Mouse (Mus musculus): ENCODE measurements around the gene Mctp2.
A peak's percentile ranks its signal among the peaks of the same experiment; 100 is the strongest.
"Not testable (repeated sequence)": the region's sequence is repeated elsewhere in the genome, so short reads cannot be mapped to it uniquely, and the experiment has no call there.

Gene Mctp2

GRCm38 (mm10) chr7:72269994-72270393 lies 36.4 kb downstream of the Mctp2 start:
- DNase-seq: no peak

- DNase-seq: no peak
Measured at GRCm38 (mm10) chr7:72260766-72261655, 45.4 kb downstream of the Mctp2 start.

GRCm38 (mm10) chr7:72259045-72259444 lies 47.4 kb downstream of the Mctp2 start:
- no peak for DNase-seq

DNA sequence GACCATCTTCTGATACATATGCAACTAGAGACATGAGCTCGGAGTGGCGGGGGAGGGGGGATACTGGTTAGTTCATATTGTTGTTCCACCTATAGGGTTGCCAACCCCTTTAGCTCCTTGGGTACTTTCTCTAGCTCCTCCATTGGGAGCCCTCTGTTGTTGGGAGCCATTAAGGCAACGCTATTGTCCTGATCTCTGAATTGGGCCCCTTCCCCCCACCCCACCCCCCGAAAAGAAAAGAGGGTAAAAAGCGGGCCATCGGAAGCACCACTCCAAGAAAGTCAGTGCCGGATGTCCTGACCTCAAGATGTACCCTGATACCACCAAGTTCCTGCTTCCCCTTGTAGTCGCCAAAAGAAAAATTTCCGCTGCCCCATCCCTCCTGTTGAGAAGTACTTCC lies 56.1 kb downstream of the Mctp2 start:
- DNase-seq: not testable (repeated sequence)

- peak in 1 of 2 experiments; percentile 16 for DNase-seq
Measured at GRCm38 (mm10) chr7:72241269-72241668, 65.1 kb downstream of the Mctp2 start.

GRCm38 (mm10) chr7:72239782-72240493 lies 66.5 kb downstream of the Mctp2 start:
- DNase-seq: peak; percentile 22 to 30

DNA sequence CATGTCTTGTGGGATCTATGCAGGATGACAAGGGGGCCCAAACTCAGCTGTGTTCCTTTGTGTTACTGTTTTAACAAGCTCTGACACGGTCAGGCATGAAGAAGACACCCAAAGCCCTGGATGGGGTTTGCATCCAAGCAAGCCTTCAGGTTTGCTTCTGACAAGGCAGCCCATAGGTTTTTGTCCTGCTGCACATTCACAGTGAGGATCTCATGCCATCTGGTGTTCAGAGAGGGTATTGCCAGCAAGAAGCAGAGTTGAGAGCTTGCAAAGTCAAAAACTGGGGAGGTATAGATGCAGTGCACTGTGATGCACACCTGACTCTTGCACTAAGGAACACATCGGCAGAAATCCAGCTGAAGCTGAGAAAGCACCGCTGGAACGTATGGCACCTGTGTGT lies 67.8 kb downstream of the Mctp2 start:
- peak; percentile 46 to 51 for DNase-seq

DNA sequence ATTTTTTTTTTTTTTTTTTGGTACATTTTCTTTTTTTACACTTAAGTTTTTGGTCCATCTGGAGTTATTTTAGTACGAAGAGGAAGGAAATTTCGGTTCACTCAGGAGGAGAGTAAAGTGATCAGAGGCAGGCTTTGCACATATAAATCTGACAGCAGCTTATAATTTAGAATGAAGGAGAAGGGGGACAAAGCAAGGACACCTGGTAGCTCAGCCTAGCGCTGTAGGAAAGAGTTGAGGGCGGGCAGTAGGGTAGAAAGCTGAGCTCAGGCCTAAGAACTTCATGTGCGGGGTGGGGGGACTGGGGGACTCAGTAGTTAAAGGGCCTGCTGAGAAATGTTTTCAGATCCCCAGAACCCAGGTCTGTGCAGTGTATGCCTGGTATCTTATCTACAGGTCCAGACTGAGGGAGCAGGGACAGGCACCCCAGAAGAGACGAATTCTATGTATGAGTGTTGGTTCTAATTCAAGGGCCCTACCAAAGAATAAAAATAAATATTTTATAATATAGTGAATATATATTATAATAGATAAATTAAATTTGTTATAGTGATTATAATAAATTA lies 71.9 kb downstream of the Mctp2 start:
- no peak for DNase-seq

GRCm38 (mm10) chr7:72231182-72231877 lies 75.1 kb downstream of the Mctp2 start:
- DNase-seq: no peak

- DNase-seq: no peak
Measured at GRCm38 (mm10) chr7:72229925-72230324, 76.5 kb downstream of the Mctp2 start.

GRCm38 (mm10) chr7:72223558-72223957 lies 82.8 kb downstream of the Mctp2 start:
- no peak for DNase-seq

DNA sequence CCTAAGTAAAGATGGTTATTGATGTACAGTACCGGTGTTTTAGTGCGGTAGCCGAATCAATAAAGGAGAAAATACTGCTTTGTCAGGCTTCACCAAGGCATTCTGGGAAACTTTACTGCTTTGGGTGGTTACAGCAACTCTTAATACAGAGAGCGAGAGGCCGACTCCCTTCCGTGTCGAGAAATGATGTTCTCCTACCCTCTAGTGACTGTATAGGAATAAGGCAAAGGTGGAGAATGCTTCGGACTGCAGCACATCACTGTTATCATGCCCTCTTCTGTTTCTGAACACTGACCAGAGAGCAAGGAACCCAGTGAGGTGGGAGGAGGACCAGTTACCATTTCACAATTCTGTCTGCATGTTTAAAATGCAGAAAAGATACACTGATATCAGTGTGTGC lies 83.9 kb downstream of the Mctp2 start:
- DNase-seq: no peak

- DNase-seq: no peak
Measured at GRCm38 (mm10) chr7:72218048-72218447, 88.4 kb downstream of the Mctp2 start.

- no peak for DNase-seq
Measured at GRCm38 (mm10) chr7:72215563-72216215, 90.7 kb downstream of the Mctp2 start.

GRCm38 (mm10) chr7:72210201-72210600 lies 96.2 kb downstream of the Mctp2 start:
- no peak for DNase-seq

- DNase-seq: no peak
Measured at GRCm38 (mm10) chr7:72209296-72209695, 97.1 kb downstream of the Mctp2 start.

- DNase-seq: no peak
Measured at GRCm38 (mm10) chr7:72206841-72207240, 99.6 kb downstream of the Mctp2 start.

- DNase-seq: no peak
Measured at GRCm38 (mm10) chr7:72195709-72196108, 110.7 kb downstream of the Mctp2 start.

DNA sequence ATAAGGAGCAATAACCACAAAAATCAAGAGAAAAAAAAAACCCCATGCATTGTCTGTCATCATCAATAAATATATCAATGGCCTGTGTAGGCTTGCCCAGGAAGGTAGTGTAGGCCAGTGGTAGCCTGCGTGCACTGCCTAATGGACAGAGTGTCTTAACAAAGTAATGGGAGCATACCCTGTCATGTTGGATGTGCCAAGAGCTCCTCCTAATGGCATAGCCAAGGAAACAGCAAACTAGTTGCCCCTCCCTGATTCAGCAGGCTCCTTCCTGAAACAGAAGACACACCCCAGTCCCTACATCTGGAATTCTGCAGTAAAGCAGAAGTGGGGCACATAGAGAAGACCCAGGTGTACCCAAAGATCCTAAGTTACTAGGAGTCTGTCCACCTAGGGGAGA lies 113.1 kb downstream of the Mctp2 start:
- no peak for DNase-seq

GRCm38 (mm10) chr7:72181651-72182050 lies 124.8 kb downstream of the Mctp2 start:
- DNase-seq: no peak

GRCm38 (mm10) chr7:72169320-72169719 lies 137.1 kb downstream of the Mctp2 start:
- DNase-seq: no peak
